27 mouse cellular contexts compared by ENCODE assay signal in genomic region chr5:16281229-16281628, GRCm38 (mm10).
"Had no signal": no experiment of that assay in that cellular context is flagged by ENCODE, and none has a peak within 500 bp of the region (broad histone marks: within the 10 kb centered on the region; RNA-seq: fewer than 3 reads in every experiment).

No protein-coding gene starts in this region.

- H3K9ac ChIP-seq: embryonic facial prominence, embryonic 12.5 days; embryonic facial prominence, embryonic 13.5 days; embryonic facial prominence, embryonic 15.5 days; forebrain, embryonic 12.5 days; forebrain, embryonic 13.5 days; forebrain, embryonic 15.5 days; forebrain, postnatal 0 days had no signal

- H3K36me3 ChIP-seq: embryonic facial prominence, embryonic 10.5 days; embryonic facial prominence, embryonic 12.5 days; embryonic facial prominence, embryonic 13.5 days; embryonic facial prominence, embryonic 15.5 days; forebrain, embryonic 10.5 days had no signal

- H3K9me3 ChIP-seq: embryonic facial prominence, embryonic 12.5 days; embryonic facial prominence, embryonic 13.5 days; embryonic facial prominence, embryonic 15.5 days; forebrain, embryonic 15.5 days had no signal

- DNase-seq: cerebellum, adult 9-10 months; cerebellum, adult 9-11 months; cerebellum, postnatal 10 days; cerebellum, postnatal 14 days; cerebellum, postnatal 25 days; cerebellum, postnatal 36 days; embryo, embryonic 11 days; forebrain, postnatal 0 days; gastrocnemius, adult 2 months; gastrocnemius, postnatal 10 days; gastrocnemius, postnatal 14 days; gastrocnemius, postnatal 25 days; gastrocnemius, postnatal 36 days; heart, adult 11 months; heart, adult 18-20 months; heart, adult 2 months had no signal

- H3K4me2 ChIP-seq: embryonic facial prominence, embryonic 12.5 days; embryonic facial prominence, embryonic 13.5 days; embryonic facial prominence, embryonic 15.5 days; forebrain, embryonic 12.5 days; forebrain, embryonic 13.5 days; forebrain, embryonic 15.5 days had no signal

- ATAC-seq: forebrain, embryonic 13.5 days; forebrain, embryonic 14.5 days; forebrain, embryonic 15.5 days; forebrain, embryonic 16.5 days; forebrain, postnatal 0 days had no signal

- H3K27ac ChIP-seq: embryonic facial prominence, embryonic 10.5 days; embryonic facial prominence, embryonic 12.5 days; embryonic facial prominence, embryonic 13.5 days; embryonic facial prominence, embryonic 15.5 days; forebrain, embryonic 10.5 days; forebrain, embryonic 12.5 days; forebrain, embryonic 13.5 days; forebrain, embryonic 15.5 days; gastrocnemius, adult 2 months; heart, adult 2 months had no signal

- H3K4me1 ChIP-seq: embryonic facial prominence, embryonic 10.5 days; embryonic facial prominence, embryonic 12.5 days; embryonic facial prominence, embryonic 15.5 days; forebrain, embryonic 10.5 days; forebrain, embryonic 12.5 days; forebrain, embryonic 13.5 days; forebrain, embryonic 15.5 days had no signal

- H3K27me3 ChIP-seq: embryonic facial prominence, embryonic 12.5 days; embryonic facial prominence, embryonic 13.5 days; embryonic facial prominence, embryonic 15.5 days; forebrain, embryonic 12.5 days; forebrain, embryonic 13.5 days; forebrain, embryonic 15.5 days had no signal

- H3K4me3 ChIP-seq: embryonic facial prominence, embryonic 10.5 days; embryonic facial prominence, embryonic 12.5 days; embryonic facial prominence, embryonic 13.5 days; embryonic facial prominence, embryonic 15.5 days; erythroblast, embryonic 14.5 days; forebrain, embryonic 10.5 days; forebrain, embryonic 12.5 days; forebrain, embryonic 13.5 days; forebrain, embryonic 15.5 days; gastrocnemius, adult 2 months; heart, adult 2 months had no signal
